Mouse (Mus musculus) liver, postnatal 0 days (tissue): ENCODE measurements around the gene Ndrg2. TPM values are rescaled to one million over a fixed set of nuclear protein-coding genes. Genes with fewer than 3 reads are reported as not detected.

ENCODE experiments used
- ATAC-seq: fragments of 200-750 bp; cut with Nextera tagmentation; 2 replicates; pipeline ENCODE4 v1.8.0; 2017; ENCODE audit warnings: mild to moderate bottlenecking, moderate library complexity
- DNase-seq: peaks from one replicate; pipeline ENCODE4 v3.0.0-alpha.2; 2016
- H3K27ac ChIP-seq: fragments of 300-500 bp; sonication (generic); 2 replicates; pipeline ENCODE4 v1.5.1; 2014; ENCODE audit warnings: antibody characterized with exemption, moderate library complexity, mild to moderate bottlenecking, low read depth
- H3K27me3 ChIP-seq: fragments of 300-500 bp; sonication (generic); 2 replicates; pipeline ENCODE4 v1.6.1; 2014; ENCODE audit warnings: low read length, control low read depth, mixed read lengths; ENCODE audit not compliant: insufficient read depth
- H3K36me3 ChIP-seq: fragments of 300-500 bp; sonication (generic); replicated peaks from 2 replicates; pipeline ENCODE4 v1.6.1; 2014; ENCODE audit warnings: mild to moderate bottlenecking, control low read depth, low read length, moderate library complexity, mixed read lengths; ENCODE audit not compliant: insufficient read depth
- H3K4me1 ChIP-seq: fragments of 300-500 bp; sonication (generic); 2 replicates; pipeline ENCODE4 v1.6.1; 2014; ENCODE audit warnings: antibody characterized with exemption, mild to moderate bottlenecking, control low read depth; ENCODE audit not compliant: insufficient read depth
- H3K4me2 ChIP-seq: fragments of 300-500 bp; sonication (generic); 2 replicates; pipeline ENCODE4 v1.6.1; 2014; ENCODE audit warnings: low read depth, mild to moderate bottlenecking, low read length, moderate library complexity, mixed read lengths
- H3K4me3 ChIP-seq: fragments of 300-500 bp; sonication (generic); 2 replicates; pipeline ENCODE4 v1.5.1; 2014; ENCODE audit warnings: low read depth, low read length
- H3K9ac ChIP-seq: fragments of 300-500 bp; sonication (generic); replicated peaks from 2 replicates; pipeline ENCODE4 v1.6.1; 2014; ENCODE audit warnings: mild to moderate bottlenecking, moderate library complexity
- H3K9me3 ChIP-seq: fragments of 300-500 bp; sonication (generic); 2 replicates; pipeline ENCODE4 v1.6.1; 2016; ENCODE audit warnings: mild to moderate bottlenecking, control low read depth, low read length, mixed read lengths
- CTCF ChIP-seq: sonication (generic); IDR thresholded peaks from 2 replicates; pipeline ENCODE4 v1.5.1; 2016; ENCODE audit warnings: antibody characterized with exemption, low read depth
- EP300 ChIP-seq: IDR thresholded peaks from 2 replicates; pipeline ENCODE4 v1.6.1; 2016; ENCODE audit warnings: antibody characterized with exemption, low read depth, mild to moderate bottlenecking
- WGBS: fragments of 180-500 bp; shearing (Covaris S2); extraction: QIAGEN DNeasy Blood & Tissue Kit; methylation state at CpG from one replicate; pipeline ENCODE4 v1.1.7; 2014; ENCODE audit not compliant: insufficient replicate concordance; 5-methylcytosine and 5-hydroxymethylcytosine counted together
- polyA plus RNA-seq: library from polyadenylated mRNA; unstranded; fragments of >200 nt; fragmentation: Nextera tagmentation; extraction: Ambion mirVana; gene quantifications from 2 replicates; pipeline ENCODE4 v1.2.1, GENCODE M21; 2015

The Ndrg2 gene
- 346 and 352 TPM in 2 replicates for polyA plus RNA-seq

- H3K4me1 ChIP-seq, result peaks cover 27% of the 10 kb centered on the region
- peaks cover 9% of the 10 kb centered on the region; the same call in 1 of the 2 replicates for H3K36me3 ChIP-seq
- peak within 1 kb of the TSS; percentile 65 for H3K9ac ChIP-seq
- 8% methylated on average over 22 of the region's 23 CpGs for WGBS
- H3K4me3 ChIP-seq, result peak within 1 kb of the TSS; percentile 60
- no peaks in the 10 kb centered on the region for H3K9me3 ChIP-seq
- ATAC-seq (no peak), DNase-seq (peak; percentile 63)
- H3K27ac ChIP-seq, result peak within 1 kb of the TSS; percentile 92
- H3K27me3 ChIP-seq, result peaks cover 4% of the 10 kb centered on the region; the same call in 1 of the 2 replicates
- peak within 1 kb of the TSS; percentile 88 for H3K4me2 ChIP-seq
- no peak for TF ChIP-seq EP300
- TF ChIP-seq CTCF, result no peak
Measured at GRCm38 (mm10) chr14:51913960-51914762, at the start of gene Ndrg2. Ndrg2 (minus strand) TSS chr14:51914158.

GRCm38 (mm10) chr14:51960316-51960715 is 46.4 kb upstream of the Ndrg2 start:
- WGBS, result 71% methylated on average over 2 of the region's 2 CpGs
- DNase-seq (no peak), ATAC-seq (no peak)
- Histone ChIP-seq H3K27me3 (no peaks in the 10 kb centered on the region), H3K4me2 (no peak overlapping the region), H3K27ac (no peak overlapping the region), H3K4me1 (no peaks in the 10 kb centered on the region), H3K9me3 (no peaks in the 10 kb centered on the region), H3K36me3 (no peaks in the 10 kb centered on the region), H3K4me3 (no peak overlapping the region), H3K9ac (no peak overlapping the region)
- no peak for TF ChIP-seq CTCF
- TF ChIP-seq EP300, result no peak

- Histone ChIP-seq H3K4me1 (peaks cover 7% of the 10 kb centered on the region), H3K4me3 (no peak overlapping the region), H3K36me3 (no peaks in the 10 kb centered on the region), H3K9me3 (no peaks in the 10 kb centered on the region; the same call in 1 of the 2 replicates), H3K27ac (no peak overlapping the region), H3K27me3 (no peaks in the 10 kb centered on the region), H3K9ac (no peak overlapping the region), H3K4me2 (no peak overlapping the region)
- no peak for DNase-seq
- TF ChIP-seq EP300, result no peak
- no peak for TF ChIP-seq CTCF
- 75% methylated on average over 6 of the region's 6 CpGs for WGBS
- ATAC-seq, result no peak
Measured at GRCm38 (mm10) chr14:51943336-51943735, 29.4 kb upstream of the Ndrg2 start.

GRCm38 (mm10) chr14:51942236-51942635 is 28.3 kb upstream of the Ndrg2 start:
- no peak for DNase-seq
- 37% methylated on average over 7 of the region's 7 CpGs for WGBS
- no peaks in the 10 kb centered on the region for H3K36me3 ChIP-seq
- peak overlapping the region; percentile 47; the same call in 1 of the 2 replicates for H3K4me2 ChIP-seq
- peak overlapping the region; percentile 87 for H3K27ac ChIP-seq
- no peaks in the 10 kb centered on the region; the same call in 1 of the 2 replicates for H3K9me3 ChIP-seq
- no peak for TF ChIP-seq CTCF
- TF ChIP-seq EP300, result no peak
- peaks cover 7% of the 10 kb centered on the region for H3K4me1 ChIP-seq
- no peak overlapping the region for H3K4me3 ChIP-seq
- no peaks in the 10 kb centered on the region for H3K27me3 ChIP-seq
- ATAC-seq, result no peak
- no peak overlapping the region for H3K9ac ChIP-seq

GRCm38 (mm10) chr14:51941577-51941976 is 27.6 kb upstream of the Ndrg2 start:
- Histone ChIP-seq H3K9me3 (no peaks in the 10 kb centered on the region; the same call in 1 of the 2 replicates), H3K36me3 (no peaks in the 10 kb centered on the region), H3K27ac (peak overlapping the region; percentile 87), H3K9ac (peak overlapping the region; percentile 31; the same call in 1 of the 2 replicates), H3K27me3 (no peaks in the 10 kb centered on the region), H3K4me1 (peaks cover 7% of the 10 kb centered on the region), H3K4me2 (peak overlapping the region; percentile 51; the same call in 1 of the 2 replicates), H3K4me3 (no peak overlapping the region)
- no peak for TF ChIP-seq CTCF
- peak; percentile 28; the same call in 1 of the 2 replicates for TF ChIP-seq EP300
- 51% methylated on average over 9 of the region's 9 CpGs for whole genome bisulfite sequencing
- DNase-seq (peak; percentile 22), ATAC-seq (peak; percentile 83)

GRCm38 (mm10) chr14:51940944-51941560 is 27.1 kb upstream of the Ndrg2 start:
- Histone ChIP-seq H3K9ac (peak overlapping the region; percentile 31; the same call in 1 of the 2 replicates), H3K27ac (peak overlapping the region; percentile 87), H3K27me3 (no peaks in the 10 kb centered on the region), H3K4me2 (peak overlapping the region; percentile 51), H3K9me3 (no peaks in the 10 kb centered on the region; the same call in 1 of the 2 replicates), H3K4me1 (peaks cover 7% of the 10 kb centered on the region), H3K36me3 (no peaks in the 10 kb centered on the region), H3K4me3 (no peak overlapping the region)
- 35% methylated on average over 8 of the region's 8 CpGs for WGBS
- ATAC-seq (peak; percentile 81), DNase-seq (peak; percentile 47)
- TF ChIP-seq EP300 (no peak), CTCF (no peak)
